ENCODE assay signal across 9 mouse cellular contexts in genomic region chr12:109449421-109450411, GRCm38 (mm10). TPM values are rescaled to one million over a fixed set of nuclear protein-coding genes. Genes with fewer than 3 reads are reported as not detected.
DNase-seq lines count a peak whose midpoint lies in the region; ATAC-seq lines count a peak whose summit lies in the region.
"Had no signal": no experiment of that assay in that cellular context is flagged by ENCODE, and none has a peak within 500 bp of the region (broad histone marks: within the 10 kb centered on the region; RNA-seq: fewer than 3 reads in every experiment).

No protein-coding gene starts in this region.

- peaks cover 78% of the 10 kb centered on the region for H3K4me1 ChIP-seq in lung, embryonic 15.5 days
- peaks cover 41% of the 10 kb centered on the region for H3K4me1 ChIP-seq in forebrain, embryonic 15.5 days
- peaks cover 44% of the 10 kb centered on the region for H3K4me1 ChIP-seq in liver, embryonic 13.5 days (replicated peaks)
- peaks cover 34% of the 10 kb centered on the region for H3K4me1 ChIP-seq in stomach, embryonic 16.5 days (ENCODE audit: control insufficient read depth, insufficient read depth, low read length)

- peak overlapping the region; percentile 41 for H3K9ac ChIP-seq in lung, embryonic 15.5 days
- H3K9ac ChIP-seq in forebrain, embryonic 15.5 days (replicated peaks), result peak overlapping the region; percentile 32
- H3K9ac ChIP-seq in liver, embryonic 13.5 days, result peak overlapping the region; percentile 8; the same call in 1 of the 2 replicates
- peak overlapping the region; percentile 65 for H3K9ac ChIP-seq in stomach, embryonic 16.5 days (ENCODE audit: low read length)

- peaks cover 37% of the 10 kb centered on the region for H3K27me3 ChIP-seq in lung, embryonic 15.5 days
- H3K27me3 ChIP-seq in forebrain, embryonic 15.5 days, result peaks cover 46% of the 10 kb centered on the region
- peaks cover 85% of the 10 kb centered on the region for H3K27me3 ChIP-seq in liver, embryonic 13.5 days
- peaks cover 23% of the 10 kb centered on the region for H3K27me3 ChIP-seq in stomach, embryonic 16.5 days (ENCODE audit: control insufficient read depth, insufficient read depth, low read length)

- H3K27ac ChIP-seq in lung, embryonic 15.5 days, result peak overlapping the region; percentile 93
- H3K27ac ChIP-seq in forebrain, embryonic 15.5 days (replicated peaks), result no peak overlapping the region
- H3K27ac ChIP-seq in liver, embryonic 13.5 days, result peak overlapping the region; percentile 47
- peak overlapping the region; percentile 75 for H3K27ac ChIP-seq in stomach, embryonic 16.5 days (ENCODE audit: low read length)

- under 1% methylated on average over 30 of the region's 30 CpGs for WGBS in lung, embryonic 15.5 days
- WGBS in forebrain, embryonic 15.5 days, result 1% methylated on average over 29 of the region's 30 CpGs
- 4% methylated on average over 30 of the region's 30 CpGs for WGBS in liver, embryonic 13.5 days (ENCODE audit: insufficient replicate concordance)
- WGBS in stomach, embryonic 16.5 days, result 2% methylated on average over 30 of the region's 30 CpGs

- no peaks in the 10 kb centered on the region for H3K9me3 ChIP-seq in lung, embryonic 15.5 days
- no peaks in the 10 kb centered on the region for H3K9me3 ChIP-seq in forebrain, embryonic 15.5 days
- no peaks in the 10 kb centered on the region for H3K9me3 ChIP-seq in liver, embryonic 13.5 days (replicated peaks)
- H3K9me3 ChIP-seq in stomach, embryonic 16.5 days (replicated peaks; ENCODE audit: control insufficient read depth, low read length), result no peaks in the 10 kb centered on the region

- DNase-seq in lung, postnatal 10 days, result no peak
- no peak for DNase-seq in liver, embryonic 13.5 days
- no peak for DNase-seq in thymus, postnatal 4 days
- no peak for DNase-seq in adrenal gland, adult 8-10 months
- no peak for DNase-seq in cerebellum, adult 18-20 months
- DNase-seq: heart, postnatal 4 days had no signal

- H3K36me3 ChIP-seq in lung, embryonic 15.5 days, result no peaks in the 10 kb centered on the region
- H3K36me3 ChIP-seq in forebrain, embryonic 15.5 days, result no peaks in the 10 kb centered on the region
- no peaks in the 10 kb centered on the region for H3K36me3 ChIP-seq in liver, embryonic 13.5 days
- no peaks in the 10 kb centered on the region for H3K36me3 ChIP-seq in stomach, embryonic 16.5 days (ENCODE audit: control insufficient read depth, insufficient read depth, low read length)

- peak overlapping the region; percentile 28 for H3K4me3 ChIP-seq in lung, embryonic 15.5 days
- H3K4me3 ChIP-seq in forebrain, embryonic 15.5 days, result peak overlapping the region; percentile 28
- H3K4me3 ChIP-seq in liver, embryonic 13.5 days (replicated peaks), result peak overlapping the region; percentile 14
- peak overlapping the region; percentile 36 for H3K4me3 ChIP-seq in stomach, embryonic 16.5 days (replicated peaks; ENCODE audit: low read length)

- peak; percentile 41 for ATAC-seq in lung, embryonic 15.5 days (ENCODE audit: borderline replicate concordance, extremely low read depth, low FRiP score, low TSS enrichment)
- no peak; the same call in 1 of the 2 replicates for ATAC-seq in forebrain, embryonic 15.5 days (replicated peaks)
- ATAC-seq in liver, embryonic 13.5 days (ENCODE audit: low read depth), result no peak
- ATAC-seq in stomach, embryonic 16.5 days (ENCODE audit: insufficient read depth, low FRiP score), result 0 out of 2 replicates have a peak, but pooled peaks have one; percentile 23

- H3K4me2 ChIP-seq in lung, embryonic 15.5 days, result peak overlapping the region; percentile 73
- H3K4me2 ChIP-seq in forebrain, embryonic 15.5 days (replicated peaks), result peak overlapping the region; percentile 52
- H3K4me2 ChIP-seq in liver, embryonic 13.5 days, result peak overlapping the region; percentile 53
- H3K4me2 ChIP-seq in stomach, embryonic 16.5 days (ENCODE audit: low read depth, low read length), result peak overlapping the region; percentile 65

RNA-seq across cellular contexts. Expression of gene Dlk1, which starts 2.9 kb away (rescaled TPM):
- 525 and 559 TPM in 2 replicates for polyA plus RNA-seq in lung, embryonic 15.5 days (2015; fragmentation: Nextera tagmentation; extraction: Ambion mirVana)
- polyA plus RNA-seq in forebrain, embryonic 15.5 days (2015; fragmentation: Nextera tagmentation; extraction: Ambion mirVana), result 29.7 and 48.5 TPM in 2 replicates
- polyA plus RNA-seq in liver, embryonic 13.5 days (2015; fragmentation: Nextera tagmentation; extraction: Ambion mirVana), result 470 and 508 TPM in 2 replicates
- 449 and 542 TPM in 2 replicates for polyA plus RNA-seq in stomach, embryonic 16.5 days (2015; fragmentation: Nextera tagmentation; extraction: Ambion mirVana)
- 1,000 to 10,000 TPM in 1 of 4 experiments, 100 to 1,000 TPM in 3; 841 to 1,077 (median 912) TPM for total RNA-seq in adrenal gland, adult 8-10 months (2022)

Comparison
In these comparisons a context has a peak if more than half of its experiments do, and no peak if none do; other contexts are left out.
1. ATAC-seq: peak in lung, embryonic 15.5 days (single experiment) and stomach, embryonic 16.5 days (single experiment); none in forebrain, embryonic 15.5 days (single experiment) and liver, embryonic 13.5 days (single experiment).
2. H3K9ac ChIP-seq: peak in every context shown above with its lines; median percentile 65 in stomach, embryonic 16.5 days; 41 in lung, embryonic 15.5 days; 32 in forebrain, embryonic 15.5 days; 8 in liver, embryonic 13.5 days.
3. Peak in every context shown above with its lines, with median percentiles within 50 percentile points of each other: H3K4me2 ChIP-seq and H3K4me3 ChIP-seq.